Mouse (Mus musculus) gastrocnemius, postnatal 14 days (tissue): ENCODE data around the gene Srgn. TPM values are rescaled to one million over a fixed set of nuclear protein-coding genes. Genes with fewer than 3 reads are reported as not detected.
"Not testable (repeated sequence)": the region's sequence is repeated elsewhere in the genome, so short reads cannot be mapped to it uniquely, and the experiment has no call there.

ENCODE experiments used
- DNase-seq: peaks from one replicate; pipeline ENCODE4 v3.0.0; 2021; ENCODE audit warnings: mixed read lengths
- intact Hi-C: fragments of 180-260 bp; cut with DNase I; formaldehyde crosslinking; loops from one replicate; pipeline ENCODE4 v1.15.1; 2025; ENCODE audit warnings: low total_unique reads
- total RNA-seq, 2 experiments: library from RNA; stranded (reverse); gene quantifications; 2 replicates each; pipeline ENCODE4 v1.2.3; 2021

Srgn gene
- total RNA-seq, 2 experiments from 2014 or later, result 11.8 to 14.0 TPM

- peak; percentile 49 for DNase-seq
- intact Hi-C loops, result loop anchor here (2.0 kb wide), 1 partner anchor 50 kb away; no protein-coding TSS in a partner anchor
Measured at GRCm38 (mm10) chr10:62500088-62500915, 26.9 kb downstream of the Srgn start.

DNA sequence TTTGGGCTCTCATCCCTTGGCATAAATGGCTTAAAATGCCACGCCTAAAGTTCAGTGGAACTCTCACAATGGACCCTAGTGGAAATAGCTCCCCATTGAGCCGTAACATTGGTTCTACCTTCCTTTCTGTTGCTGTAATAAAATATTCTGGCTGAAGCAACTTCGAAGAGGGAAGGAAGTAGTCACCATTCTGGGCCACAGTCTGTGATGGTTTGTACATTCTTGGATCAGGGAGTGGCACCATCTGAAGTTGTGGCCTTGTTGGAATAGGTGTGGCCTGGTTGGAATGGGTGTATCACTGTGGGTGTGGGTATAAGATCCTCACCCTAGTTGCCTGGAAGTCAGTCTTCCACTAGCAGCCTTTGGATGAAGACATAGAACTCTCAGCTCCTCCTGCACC lies 35.6 kb downstream of the Srgn start:
- DNase-seq, intact Hi-C loops: not testable (repeated sequence)

- DNase-seq, result peak; percentile 7
- intact Hi-C loops, result loop anchor here (5.0 kb wide), 1 partner anchor 41 kb away; the partner anchor contains the start of genes 4930507D05Rik and Supv3l1
Measured at GRCm38 (mm10) chr10:62488266-62488665, 39.0 kb downstream of the Srgn start.

GRCm38 (mm10) chr10:62486618-62487415 lies 40.4 kb downstream of the Srgn start, which contains the start of gene Vps26a:
Gene Vps26a, minus strand, starts transcription at chr10:62486805.
- peak; percentile 97 for DNase-seq
- intact Hi-C loops, result loop anchor here (5.0 kb wide), 1 partner anchor 40 kb away; the partner anchor contains the start of genes 4930507D05Rik and Supv3l1

GRCm38 (mm10) chr10:62485878-62486582 lies 41.2 kb downstream of the Srgn start:
- intact Hi-C loops, result loop anchor here (5.0 kb wide), 1 partner anchor 39 kb away; the partner anchor contains the start of genes 4930507D05Rik and Supv3l1
- no peak for DNase-seq

DNA sequence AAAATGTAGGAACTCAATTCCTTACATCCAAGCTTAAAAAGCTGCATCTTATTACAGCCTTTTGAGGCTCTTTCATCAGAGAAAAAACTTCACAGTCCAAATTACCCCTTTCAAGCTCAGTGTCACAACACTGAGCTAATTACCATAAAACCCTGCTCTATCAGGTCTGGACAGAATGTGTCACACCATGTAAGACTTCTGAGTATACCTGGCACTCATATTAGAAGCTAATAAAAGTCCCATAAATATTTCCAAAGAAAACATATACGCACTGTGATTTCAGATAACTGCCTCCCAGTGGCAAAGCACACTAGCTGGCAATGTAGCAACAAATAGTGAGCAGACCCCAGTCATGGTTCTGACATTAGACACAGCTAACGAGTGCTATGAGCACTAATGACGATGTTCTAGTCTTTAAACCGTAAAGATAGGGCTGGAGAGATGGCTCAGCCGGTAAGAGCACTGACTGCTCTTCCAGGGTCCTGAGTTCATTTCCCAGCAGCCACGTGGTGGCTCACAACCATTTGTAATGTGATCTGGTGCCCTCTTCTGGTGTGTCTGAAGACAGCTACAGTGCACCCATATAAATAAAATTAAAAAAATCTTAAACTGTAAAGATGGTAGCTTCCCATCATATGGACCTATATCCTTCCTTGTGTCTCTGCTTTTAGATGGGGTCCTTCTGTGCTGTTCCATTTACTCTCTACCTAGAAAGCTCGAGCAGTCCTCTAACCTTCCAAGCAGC lies 46.0 kb downstream of the Srgn start:
- no peak for DNase-seq
- intact Hi-C loops, result no loop called here

DNA sequence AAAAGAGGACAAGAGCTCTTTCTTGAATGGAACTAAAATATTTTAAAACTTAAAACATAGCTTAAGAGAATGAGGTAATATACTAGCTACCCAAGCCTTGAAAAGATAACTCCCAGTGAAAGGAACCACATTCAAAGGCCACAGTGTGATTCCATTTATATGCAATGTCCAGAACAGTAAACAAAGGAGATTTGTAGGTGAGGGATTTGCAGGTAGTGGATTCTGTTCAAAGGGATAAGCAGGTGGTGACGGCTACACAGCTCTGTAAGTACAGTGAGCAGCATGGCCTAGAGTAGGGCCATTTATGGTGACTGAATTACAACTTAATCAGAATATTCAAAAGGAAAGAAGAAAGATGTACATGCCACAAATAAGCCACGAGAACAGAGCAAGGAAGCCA lies 50.3 kb downstream of the Srgn start:
- no peak for DNase-seq
- intact Hi-C loops, result no loop called here

- DNase-seq, result no peak
- intact Hi-C loops, result no loop called here
Measured at GRCm38 (mm10) chr10:62474944-62475343, 52.3 kb downstream of the Srgn start.

DNA sequence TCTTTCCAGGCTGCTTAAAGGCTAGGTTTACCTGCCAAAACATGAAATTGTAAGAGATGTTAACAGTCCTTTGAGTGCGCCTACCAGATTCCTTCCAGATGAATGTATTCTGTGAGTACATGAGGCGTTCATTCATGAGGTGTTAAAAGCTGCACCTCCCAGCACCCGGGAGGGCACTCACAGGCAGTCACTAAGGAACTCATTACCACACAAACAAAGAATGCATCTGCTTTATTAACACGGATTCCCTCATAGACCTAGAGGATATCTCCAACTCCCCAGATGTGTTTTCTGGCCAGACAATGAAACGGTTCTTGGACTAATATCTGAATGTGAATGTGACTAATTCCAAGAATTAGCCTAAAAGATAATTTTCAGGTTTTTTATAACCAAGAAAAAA lies 56.1 kb downstream of the Srgn start:
- DNase-seq, result no peak
- intact Hi-C loops, result no loop called here

- intact Hi-C loops, result no loop called here
- DNase-seq, result no peak
Measured at GRCm38 (mm10) chr10:62469736-62470135, 57.5 kb downstream of the Srgn start.

DNA sequence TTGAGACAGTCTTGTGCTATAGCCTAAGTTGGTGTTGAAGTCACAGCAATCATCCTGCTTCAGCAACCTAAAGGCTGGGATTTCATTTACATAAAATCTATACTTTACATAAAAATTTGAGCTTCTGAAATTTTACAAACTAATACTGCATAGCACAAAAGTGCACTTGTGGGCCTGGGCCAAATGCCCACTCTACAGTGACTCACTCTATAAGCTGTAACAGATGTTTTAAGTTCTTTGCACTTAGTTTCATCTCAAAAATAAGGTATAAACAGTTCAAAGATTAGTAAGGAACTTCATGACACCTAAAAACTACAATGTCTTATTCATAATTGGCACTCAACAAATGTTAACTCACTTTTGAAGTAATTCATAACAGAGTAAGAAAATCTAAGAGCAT lies 65.9 kb downstream of the Srgn start:
- intact Hi-C loops, result no loop called here
- DNase-seq, result no peak

DNA sequence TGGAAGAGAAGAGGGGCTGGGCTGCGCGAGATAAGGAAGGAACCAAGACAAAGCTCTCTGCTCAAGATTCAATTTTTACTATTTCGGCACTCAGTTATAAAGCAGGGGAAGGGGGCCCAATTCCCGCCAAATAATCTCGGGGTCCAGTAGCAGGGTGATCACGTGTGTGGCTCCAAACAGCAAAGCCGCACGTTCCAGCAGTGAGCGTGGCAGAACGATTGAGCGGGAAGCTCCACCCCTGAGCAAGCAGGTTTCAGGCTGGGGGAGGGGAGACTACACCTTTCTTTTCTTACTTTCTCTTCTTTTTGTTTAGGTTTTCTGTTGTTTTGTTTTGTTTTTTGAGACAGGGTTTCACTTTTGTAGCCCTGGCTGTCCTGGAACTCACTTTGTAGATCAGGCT lies 75.2 kb downstream of the Srgn start:
- DNase-seq, intact Hi-C loops: not testable (repeated sequence)

- intact Hi-C loops, result no loop called here
- DNase-seq, result no peak
Measured at GRCm38 (mm10) chr10:62450280-62450640, 77.0 kb downstream of the Srgn start.

DNA sequence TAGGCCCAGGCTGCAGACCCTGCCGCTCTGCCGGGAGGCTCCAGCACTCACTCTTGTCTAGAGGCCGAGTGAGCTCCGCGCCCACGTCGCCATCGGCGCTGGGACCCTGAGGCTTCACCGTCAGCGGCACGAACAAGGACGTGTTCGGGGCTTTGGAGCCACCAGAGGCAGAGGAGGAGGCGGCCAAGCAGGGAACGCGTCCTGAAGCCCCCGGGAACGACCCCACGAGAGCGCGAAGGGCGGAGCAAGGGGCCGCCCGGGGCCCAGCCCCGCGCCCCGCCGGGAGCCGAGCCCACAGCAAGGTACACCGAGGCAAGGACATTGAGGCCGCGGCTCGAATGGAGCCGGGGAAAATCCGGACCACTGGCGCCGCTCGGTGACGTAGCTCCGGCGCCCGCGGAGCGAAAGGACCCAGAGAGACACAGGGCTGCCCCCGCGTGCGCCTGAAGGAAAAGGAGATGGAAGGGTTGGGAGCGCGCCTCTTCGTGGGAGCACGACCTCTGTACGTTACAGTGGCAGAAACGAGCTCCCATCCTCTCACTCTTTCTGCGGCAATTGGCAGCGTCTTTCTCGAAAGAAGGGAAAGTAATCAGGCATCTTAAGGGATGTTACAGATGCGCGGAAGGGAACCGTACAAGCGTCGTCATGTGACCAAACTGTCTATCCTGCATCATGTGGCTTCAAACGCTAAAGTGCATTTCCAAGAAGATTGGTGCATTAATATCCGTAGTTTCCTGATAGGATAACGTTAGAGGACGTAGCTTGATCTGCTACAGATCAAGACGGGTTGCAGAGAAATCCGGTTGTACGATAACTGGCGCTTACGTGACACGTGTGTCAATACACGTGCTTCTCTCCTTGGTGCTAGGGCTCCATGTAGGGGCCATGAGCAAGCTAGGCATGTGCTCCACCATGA lies 77.6 kb downstream of the Srgn start, which contains the start of the genes 4930507D05Rik and Supv3l1:
4930507D05Rik (plus strand) TSS at position 126 of the 916 bp plus-strand sequence.
Supv3l1 (minus strand) TSS at position 375 of the 916 bp plus-strand sequence.
- peak; percentile 90 for DNase-seq
- intact Hi-C loops, result loop anchor here (5.0 kb wide), 1 partner anchor 38 kb away; the partner anchor contains the start of gene Vps26a
